Mouse (Mus musculus) spleen, postnatal 4 days (tissue): Measurements from ENCODE around the gene Satb2.

Experiments
- DNase-seq, 2 experiments: peaks; one replicate each; pipeline ENCODE4 v3.0.0; 2022; ENCODE audit warnings: low spot score in 2 of 2

Gene Satb2

GRCm38 (mm10) chr1:56973593-56973950, 4.9 kb downstream of the Satb2 start:
- no peak for DNase-seq

GRCm38 (mm10) chr1:56972950-56973592, 5.4 kb downstream of the Satb2 start:
- peak; percentile 81 to 91 for DNase-seq

- peak; percentile 25 to 72 for DNase-seq
Measured at GRCm38 (mm10) chr1:56972251-56972949, 6.0 kb downstream of the Satb2 start.

GRCm38 (mm10) chr1:56971942-56972250, 6.6 kb downstream of the Satb2 start:
- DNase-seq: peak in 1 of 2 experiments; percentile 73

- peak in 1 of 2 experiments; percentile 66 for DNase-seq
Measured at GRCm38 (mm10) chr1:56971441-56971861, 7.0 kb downstream of the Satb2 start.

- DNase-seq: no peak
Measured at GRCm38 (mm10) chr1:56970740-56971141, 7.7 kb downstream of the Satb2 start.

GRCm38 (mm10) chr1:56969364-56970360, 8.8 kb downstream of the Satb2 start:
- DNase-seq: peak; percentile 42 to 77

- peak in 1 of 2 experiments; percentile 47 for DNase-seq
Measured at GRCm38 (mm10) chr1:56965879-56966579, 12.4 kb downstream of the Satb2 start.

GRCm38 (mm10) chr1:56964493-56964892, 14.0 kb downstream of the Satb2 start:
- no peak for DNase-seq

GRCm38 (mm10) chr1:56963291-56963690, 15.2 kb downstream of the Satb2 start:
- DNase-seq: peak in 1 of 2 experiments; percentile 4

- DNase-seq: no peak
Measured at GRCm38 (mm10) chr1:56958996-56959395, 19.5 kb downstream of the Satb2 start.

- no peak for DNase-seq
Measured at GRCm38 (mm10) chr1:56957942-56958341, 20.5 kb downstream of the Satb2 start.

- DNase-seq: no peak
Measured at GRCm38 (mm10) chr1:56956811-56957210, 21.6 kb downstream of the Satb2 start.

- no peak for DNase-seq
Measured at GRCm38 (mm10) chr1:56955739-56956085, 22.7 kb downstream of the Satb2 start.

- DNase-seq: no peak
Measured at GRCm38 (mm10) chr1:56955055-56955738, 23.3 kb downstream of the Satb2 start.

- no peak for DNase-seq
Measured at GRCm38 (mm10) chr1:56953538-56953937, 24.9 kb downstream of the Satb2 start.

- no peak for DNase-seq
Measured at GRCm38 (mm10) chr1:56951980-56952379, 26.5 kb downstream of the Satb2 start.

GRCm38 (mm10) chr1:56951525-56951924, 26.9 kb downstream of the Satb2 start:
- DNase-seq: no peak

- no peak for DNase-seq
Measured at GRCm38 (mm10) chr1:56939432-56939831, 39.0 kb downstream of the Satb2 start.

GRCm38 (mm10) chr1:56938432-56938831, 40.0 kb downstream of the Satb2 start:
- DNase-seq: no peak

GRCm38 (mm10) chr1:56936554-56936953, 41.9 kb downstream of the Satb2 start:
- no peak for DNase-seq
